Mouse (Mus musculus): ENCODE results near the gene Alcam.
A peak's percentile ranks its signal among the peaks of the same experiment; 100 is the strongest.

Alcam gene

DNA sequence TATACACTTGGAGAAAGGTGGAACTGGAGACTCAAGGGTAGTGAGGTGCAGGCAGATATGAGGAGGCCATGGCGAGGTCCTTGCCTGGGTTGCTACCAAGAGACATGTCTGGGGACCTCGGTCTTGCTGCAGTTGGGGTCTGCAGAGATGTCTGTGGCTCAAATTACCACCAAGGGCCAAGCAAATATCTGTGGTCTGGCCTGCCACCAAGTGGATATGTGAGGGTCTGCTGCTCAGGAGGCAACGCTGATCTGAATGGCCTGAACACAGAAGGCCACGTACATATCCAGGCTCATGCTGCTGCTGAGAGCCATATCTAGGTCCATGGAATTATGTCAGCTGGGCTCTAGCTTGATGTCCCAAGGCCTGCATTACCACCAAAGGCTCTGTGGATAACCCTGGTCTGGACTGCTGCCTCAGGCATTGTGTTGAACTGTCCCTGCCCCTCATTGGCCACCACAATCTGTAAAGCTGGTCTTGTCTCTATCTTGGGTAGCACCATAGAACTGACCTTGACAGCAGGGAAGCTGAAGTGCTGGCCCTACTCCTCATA is 210.4 kb downstream of the Alcam start:
- DNase-seq = no peak

DNA sequence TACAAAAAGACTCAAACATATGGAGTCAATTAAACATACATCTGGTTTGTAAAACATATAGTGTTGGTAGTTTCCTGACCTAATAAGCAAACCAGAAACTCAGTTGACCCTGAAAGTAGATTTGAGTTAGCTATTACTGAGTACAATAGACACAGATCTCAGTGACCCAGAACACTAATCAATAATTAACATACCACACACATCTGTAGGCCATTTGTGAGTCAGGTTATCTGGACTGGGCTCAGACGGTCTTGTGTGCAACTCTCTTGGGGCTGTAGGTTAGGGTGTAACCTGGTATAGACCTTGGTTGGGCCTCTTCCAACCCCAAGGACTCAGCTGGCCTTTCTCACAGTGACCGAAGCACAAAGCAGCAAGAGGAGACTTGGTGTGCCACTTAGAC is 211.7 kb downstream of the Alcam start:
- peak; percentile 39 for DNase-seq

DNA sequence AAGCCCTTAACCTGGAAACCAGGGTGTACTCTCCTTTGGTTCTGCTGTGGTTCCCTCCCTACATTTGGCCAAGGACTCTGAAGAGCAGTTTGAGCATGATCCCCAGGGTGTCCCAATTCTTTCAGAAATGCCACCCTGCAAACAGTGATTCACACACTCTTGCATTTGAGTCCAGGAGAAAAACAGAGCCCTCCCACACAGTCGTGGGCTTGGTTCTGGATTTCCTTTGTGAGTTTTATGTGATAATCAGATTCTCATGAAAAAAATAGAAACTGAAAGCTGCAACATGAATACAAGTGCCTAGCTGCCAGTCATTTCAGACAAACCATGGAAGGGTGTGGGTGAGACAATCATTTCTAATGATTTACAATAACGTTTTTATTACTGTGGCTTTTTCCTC is 223.9 kb downstream of the Alcam start:
- no peak for DNase-seq

DNA sequence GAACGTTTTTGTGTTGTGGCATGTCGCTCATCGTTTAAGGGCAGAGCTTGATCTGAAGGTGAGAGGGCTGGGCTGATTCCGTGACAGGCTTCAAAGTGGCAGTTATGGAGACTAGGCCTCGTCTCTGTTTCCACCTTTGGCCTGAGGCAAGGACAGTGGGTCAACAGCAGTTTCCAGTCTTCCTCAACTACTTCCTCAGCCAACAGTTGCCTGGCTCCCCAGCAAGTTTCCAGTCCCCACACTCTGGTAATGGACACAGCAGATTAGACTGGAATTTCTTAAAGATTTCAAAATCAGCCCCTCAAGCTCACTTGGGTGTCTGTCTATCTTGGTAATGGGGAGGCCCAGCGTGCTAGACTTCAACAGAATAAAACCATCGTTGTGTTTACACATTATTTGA is 224.4 kb downstream of the Alcam start:
- no peak for DNase-seq

DNA sequence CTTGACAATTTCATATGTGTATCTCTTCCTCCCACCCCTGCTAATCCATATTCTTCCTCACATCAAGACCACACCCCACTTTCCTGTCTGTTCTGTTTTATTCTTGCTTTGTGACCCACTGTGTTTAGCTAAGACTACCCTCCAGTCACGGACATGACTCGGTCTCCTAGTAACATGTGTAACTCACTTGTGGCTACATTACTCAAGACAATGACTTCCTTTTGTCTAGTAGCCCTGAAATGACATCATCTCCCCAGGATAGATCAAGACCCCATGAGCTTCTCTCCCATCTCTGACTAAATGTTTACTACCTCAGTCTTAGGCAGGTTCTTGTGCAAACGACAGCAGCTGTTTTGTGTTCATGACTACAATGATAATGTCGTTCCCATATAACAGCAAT is 231.0 kb downstream of the Alcam start:
- no peak for DNase-seq

DNA sequence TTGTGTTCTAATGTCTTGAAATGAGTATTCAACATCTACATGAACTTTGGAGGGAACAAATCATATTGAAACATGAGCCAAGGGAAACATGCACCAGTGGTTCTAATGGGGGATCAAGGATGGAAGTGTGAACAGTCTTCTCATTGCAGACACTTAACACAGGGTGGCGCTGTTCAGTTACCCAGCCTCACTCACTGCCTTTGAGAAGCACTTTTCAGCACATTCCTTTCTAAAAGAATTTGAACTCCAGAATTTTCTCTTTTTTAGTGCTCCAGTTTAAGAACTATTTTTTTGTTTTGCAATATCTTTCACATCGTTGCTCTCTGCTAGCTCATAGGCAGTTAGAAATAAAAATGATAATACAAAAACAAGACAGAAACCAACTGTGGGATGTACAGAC is 234.8 kb downstream of the Alcam start:
- peak; percentile 60 for DNase-seq

DNA sequence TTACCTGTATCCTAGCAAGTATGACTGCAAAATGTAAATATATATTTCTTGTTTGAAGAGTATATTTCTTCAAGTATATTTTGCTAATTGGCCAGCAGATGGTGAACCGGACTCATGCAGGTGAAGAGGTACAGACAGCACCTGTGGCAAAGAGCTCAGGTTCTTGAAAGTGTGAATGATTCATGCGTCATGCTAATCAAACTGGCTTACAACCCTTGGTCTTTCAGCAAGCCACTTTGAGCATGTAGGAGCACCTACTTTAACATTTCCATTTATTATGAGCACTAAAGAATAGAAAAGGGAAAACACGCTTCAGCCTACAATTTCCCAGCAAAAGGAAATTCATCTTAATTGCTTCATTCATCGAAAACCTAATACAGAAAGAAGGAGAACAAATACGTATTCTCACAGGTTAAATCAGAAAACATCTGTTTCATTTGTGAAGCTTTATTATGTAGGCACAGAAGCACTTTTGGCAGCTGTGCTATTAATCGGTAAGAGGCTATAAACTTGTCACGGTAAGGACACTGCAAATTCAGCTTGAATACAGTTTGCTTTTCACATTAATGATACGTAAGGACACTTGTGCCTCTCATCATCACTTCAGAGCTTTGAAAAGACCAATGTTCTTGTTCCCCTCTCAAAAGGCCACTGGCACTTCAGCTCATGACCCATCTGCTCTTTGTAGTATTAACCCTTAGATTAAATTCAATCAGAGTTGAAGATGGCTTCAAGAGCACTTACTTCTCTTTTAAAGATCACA is 242.8 kb downstream of the Alcam start:
- DNase-seq = no peak

DNA sequence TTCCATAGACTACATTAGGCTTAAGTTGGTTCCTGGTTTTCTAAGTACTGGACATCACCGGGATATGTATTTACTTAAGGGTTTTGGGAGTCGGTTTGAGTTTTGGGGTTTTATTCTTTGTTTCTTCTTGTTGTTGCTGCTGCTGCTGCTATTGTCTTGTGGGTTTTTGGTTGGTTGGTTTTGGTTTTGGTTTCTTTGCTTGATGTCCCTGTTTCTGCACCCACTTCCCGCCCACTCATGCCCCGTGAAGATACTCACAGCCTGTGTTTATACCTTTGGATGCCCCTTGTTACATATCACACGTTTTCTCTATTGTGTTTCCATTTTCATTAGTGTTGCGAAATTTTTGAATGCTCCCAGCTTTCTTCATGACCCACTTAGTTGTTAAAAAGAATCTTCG is 253.8 kb downstream of the Alcam start:
- no peak for DNase-seq

Measured in embryo, embryonic 11 days (tissue).